Mouse (Mus musculus): ENCODE measurements around the gene Rnf26.

Rnf26 gene

DNA sequence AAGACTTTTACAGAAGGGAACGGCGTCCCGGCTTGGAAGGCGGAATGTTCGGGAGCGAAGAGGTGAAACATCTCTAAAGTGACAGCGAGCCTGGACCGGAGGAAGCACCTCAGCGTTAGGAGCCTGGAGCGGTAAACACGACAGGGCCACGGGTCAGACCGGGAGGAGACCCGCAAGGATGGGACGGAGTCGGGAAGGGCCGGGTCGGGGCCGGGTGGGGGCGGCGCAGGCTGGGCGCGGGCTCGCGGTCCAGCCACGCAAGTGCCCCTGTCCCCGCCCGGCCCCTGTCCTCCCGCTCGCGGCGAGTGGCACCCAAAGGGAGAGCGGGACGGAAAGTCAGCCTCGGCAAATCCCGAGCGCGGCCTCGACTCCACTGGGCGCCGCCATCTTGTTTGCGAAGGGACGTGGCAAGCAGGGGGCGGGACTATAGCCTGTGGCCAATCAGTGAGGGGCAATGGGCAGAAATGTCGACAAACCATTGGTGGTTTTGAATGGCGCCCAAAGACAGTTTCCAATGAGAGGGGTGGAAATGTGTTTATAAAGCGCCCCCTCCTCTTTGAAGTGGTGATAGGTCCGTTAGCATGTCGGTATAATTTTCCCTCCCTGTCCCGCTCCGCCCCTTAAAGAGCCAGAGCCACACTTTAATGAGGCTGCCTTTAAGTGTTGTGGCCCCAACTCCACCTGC, at the start of gene Rnf26, which contains the start of gene Gm49380:
TSS of gene Rnf26 (minus strand) at position 413 of the 685 bp plus-strand sequence.
TSS of gene Gm49380 (minus strand) at position 396 of the 685 bp plus-strand sequence.
- DNase-seq (ENCODE audit: low spot score), result peak; percentile 96

DNA sequence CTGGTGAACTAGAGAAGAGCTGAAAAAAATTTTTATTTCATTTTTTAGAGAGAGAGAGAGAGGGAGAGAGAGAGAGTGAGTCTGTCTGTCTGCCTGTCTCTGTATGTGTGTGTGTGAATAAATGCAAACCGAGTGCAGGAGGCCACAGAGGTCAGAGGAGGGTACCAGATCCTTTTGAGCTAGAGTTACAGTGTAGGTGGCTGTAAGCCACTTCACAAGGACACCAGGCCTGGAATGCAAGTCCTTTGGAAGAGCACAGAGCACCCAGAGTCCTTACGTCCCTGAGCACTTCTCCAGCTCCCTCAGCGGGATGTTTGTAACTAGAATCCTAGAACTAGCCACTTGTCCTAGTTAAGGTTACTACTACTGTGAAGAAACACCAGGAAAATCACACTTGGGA, 46.6 kb upstream of the Rnf26 start:
- DNase-seq (ENCODE audit: low spot score), result no peak

DNA sequence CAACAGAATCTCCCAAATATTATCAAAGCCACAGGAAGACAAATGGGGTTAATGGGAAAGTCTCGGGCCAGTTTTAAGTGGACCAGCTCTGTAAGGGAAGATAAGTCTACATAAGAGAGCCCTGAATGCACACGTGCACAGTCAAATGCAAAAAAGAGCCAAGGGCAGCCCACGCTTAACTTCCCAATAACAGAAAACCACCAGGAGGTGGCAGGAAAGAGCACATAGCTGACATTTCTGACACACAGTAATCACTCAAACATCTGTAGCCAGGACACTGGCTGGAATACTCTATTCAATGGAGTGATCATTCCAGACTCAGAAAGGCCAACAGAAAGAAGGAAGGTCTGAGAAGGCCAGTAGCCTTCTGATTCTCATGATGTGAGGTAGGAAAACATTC, 34.0 kb upstream of the Rnf26 start:
- peak; percentile 40 for DNase-seq (ENCODE audit: low spot score)

DNA sequence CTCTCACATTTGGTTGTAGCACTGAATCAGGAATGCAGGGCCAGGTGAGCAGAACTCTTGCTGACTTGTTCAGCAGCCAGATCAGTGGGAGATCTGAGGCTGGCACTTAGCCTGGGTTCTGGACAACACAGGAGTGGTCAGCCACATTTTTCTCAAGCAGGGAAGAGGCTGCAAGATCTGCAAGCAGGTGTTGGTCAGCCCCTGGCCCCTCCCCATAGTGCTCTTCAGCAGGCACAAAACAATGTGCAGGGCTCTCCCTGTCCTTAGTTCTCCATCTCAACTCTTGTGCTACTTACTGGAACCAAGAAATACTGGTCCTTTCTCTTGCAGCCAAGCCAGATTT, 31.4 kb upstream of the Rnf26 start:
- no peak for DNase-seq (ENCODE audit: low spot score)

DNA sequence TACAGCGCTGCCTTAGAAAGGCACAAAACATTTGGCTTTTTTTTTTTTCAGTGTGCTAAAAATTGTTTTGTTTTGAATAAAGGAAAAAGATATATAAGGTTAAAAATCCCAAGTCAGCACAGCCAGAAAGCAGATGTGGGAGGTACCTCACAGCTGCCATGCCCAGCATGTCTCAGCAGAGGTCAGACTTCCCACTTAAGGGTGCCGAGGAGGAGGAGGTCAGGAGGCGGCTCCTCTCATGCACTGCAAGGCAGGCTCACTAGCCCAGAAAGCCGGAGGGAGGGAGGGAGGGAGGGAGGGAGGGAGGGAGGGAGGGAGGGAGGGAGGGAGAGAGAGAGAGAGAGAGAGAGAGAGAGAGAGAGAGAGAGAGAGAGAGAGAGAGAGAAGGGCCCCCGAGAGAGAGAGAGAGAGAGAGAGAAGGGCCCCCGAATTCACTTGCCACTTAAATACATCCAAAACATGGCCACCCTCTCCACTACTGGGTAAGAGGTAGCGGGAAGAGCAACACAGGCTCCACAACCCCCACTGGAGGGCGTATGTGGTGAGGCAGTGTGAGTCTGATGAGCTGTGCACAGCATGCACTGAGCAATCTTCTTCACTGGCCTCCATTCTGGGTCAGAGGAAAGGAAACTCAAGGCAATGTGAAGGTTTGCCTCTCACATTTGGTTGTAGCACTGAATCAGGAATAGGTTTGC, 30.9 kb upstream of the Rnf26 start:
- DNase-seq (ENCODE audit: low spot score), result peak; percentile 54

DNA sequence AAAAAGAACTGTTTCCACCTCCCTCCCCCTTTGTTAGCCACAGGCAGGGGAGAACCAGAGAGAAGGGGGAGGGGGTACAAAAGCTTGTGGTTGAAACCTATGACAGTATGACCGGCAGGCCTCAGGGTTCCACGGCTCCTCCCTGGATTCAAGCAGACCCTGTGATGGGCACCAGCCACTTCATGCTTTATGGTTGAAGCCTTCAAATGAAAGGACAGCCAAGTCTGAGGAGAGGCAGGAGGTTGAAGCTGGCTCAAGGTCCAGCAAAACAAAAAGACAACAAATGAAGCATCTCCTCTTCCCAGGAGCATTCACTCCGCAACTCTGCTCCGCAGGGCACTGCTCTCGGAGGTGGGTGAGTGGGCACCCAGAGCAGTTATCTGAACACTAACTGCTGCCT, 30.1 kb upstream of the Rnf26 start:
- DNase-seq (ENCODE audit: low spot score), result no peak

DNA sequence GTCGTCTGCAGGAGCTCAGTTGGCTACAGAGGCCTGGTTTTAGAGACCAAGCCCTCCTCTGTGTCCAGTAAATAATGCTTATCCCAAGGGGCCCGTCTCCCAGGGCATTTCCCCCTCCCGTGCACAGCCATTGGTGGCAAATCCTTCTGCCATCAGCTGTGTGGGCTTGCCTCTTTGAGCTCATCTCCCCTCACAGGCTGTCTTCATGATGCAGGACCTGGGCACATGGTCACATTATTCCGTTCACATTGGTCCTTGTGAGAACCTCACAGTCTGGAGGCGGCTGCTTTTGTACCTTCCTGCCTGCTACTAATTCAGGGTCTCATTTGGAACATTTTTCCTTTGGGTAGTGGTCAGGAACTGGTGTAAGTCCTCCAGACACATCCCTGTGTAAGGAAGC, 28.6 kb upstream of the Rnf26 start:
- DNase-seq (ENCODE audit: low spot score), result no peak

DNA sequence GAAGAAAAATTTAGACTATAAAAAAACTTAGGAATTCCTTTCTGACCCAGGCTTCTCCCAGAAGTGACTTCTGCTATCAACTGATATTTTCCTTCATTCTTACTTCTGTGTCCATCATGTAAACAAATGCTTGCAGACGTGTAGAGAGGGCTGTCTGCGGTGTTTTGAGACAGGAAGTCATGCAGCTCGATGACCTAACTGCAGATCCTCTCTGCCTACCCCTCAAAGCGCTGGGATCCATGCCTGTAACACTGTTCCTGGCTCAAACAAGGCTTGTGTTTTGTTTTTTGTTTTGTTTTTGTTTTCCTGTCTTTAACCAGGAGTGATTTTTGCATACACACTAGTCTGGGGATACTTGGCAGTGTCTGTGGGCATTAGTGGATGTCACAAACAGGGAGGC, 24.5 kb upstream of the Rnf26 start:
- no peak for DNase-seq (ENCODE audit: low spot score)

DNA sequence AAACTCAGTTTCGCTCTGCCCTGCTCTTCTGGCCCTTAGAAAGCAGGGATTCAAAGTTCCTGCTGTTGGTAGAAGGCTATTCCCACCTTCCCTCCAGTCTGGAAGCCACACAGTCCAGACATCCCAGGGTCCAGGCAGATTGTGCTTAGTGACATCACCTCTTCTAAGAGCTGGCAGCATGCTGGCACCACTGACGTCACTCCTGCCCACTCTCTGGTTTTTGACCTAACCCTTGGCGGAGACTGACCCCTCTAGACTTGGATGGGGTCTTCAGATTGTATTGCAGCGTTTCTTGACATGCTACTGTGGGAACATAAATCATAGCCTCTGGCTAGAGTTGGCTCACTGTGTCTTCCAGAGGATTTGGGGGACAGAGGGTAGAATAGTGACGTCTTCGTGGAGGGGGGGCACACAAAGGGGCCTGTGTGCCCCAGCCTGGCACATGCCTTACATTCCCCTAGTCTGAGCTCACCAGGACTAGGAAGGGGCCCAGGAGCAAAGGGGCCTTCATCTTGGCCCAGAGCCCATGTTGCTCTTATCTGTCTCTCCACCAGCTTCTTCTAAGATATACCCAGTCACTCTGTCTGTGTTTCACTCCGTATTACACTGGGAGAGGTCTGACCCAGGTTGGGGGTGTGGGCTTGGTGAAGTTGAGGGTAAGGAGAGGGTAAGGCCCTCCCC, 22.6 kb upstream of the Rnf26 start:
- DNase-seq (ENCODE audit: low spot score), result peak; percentile 36

DNA sequence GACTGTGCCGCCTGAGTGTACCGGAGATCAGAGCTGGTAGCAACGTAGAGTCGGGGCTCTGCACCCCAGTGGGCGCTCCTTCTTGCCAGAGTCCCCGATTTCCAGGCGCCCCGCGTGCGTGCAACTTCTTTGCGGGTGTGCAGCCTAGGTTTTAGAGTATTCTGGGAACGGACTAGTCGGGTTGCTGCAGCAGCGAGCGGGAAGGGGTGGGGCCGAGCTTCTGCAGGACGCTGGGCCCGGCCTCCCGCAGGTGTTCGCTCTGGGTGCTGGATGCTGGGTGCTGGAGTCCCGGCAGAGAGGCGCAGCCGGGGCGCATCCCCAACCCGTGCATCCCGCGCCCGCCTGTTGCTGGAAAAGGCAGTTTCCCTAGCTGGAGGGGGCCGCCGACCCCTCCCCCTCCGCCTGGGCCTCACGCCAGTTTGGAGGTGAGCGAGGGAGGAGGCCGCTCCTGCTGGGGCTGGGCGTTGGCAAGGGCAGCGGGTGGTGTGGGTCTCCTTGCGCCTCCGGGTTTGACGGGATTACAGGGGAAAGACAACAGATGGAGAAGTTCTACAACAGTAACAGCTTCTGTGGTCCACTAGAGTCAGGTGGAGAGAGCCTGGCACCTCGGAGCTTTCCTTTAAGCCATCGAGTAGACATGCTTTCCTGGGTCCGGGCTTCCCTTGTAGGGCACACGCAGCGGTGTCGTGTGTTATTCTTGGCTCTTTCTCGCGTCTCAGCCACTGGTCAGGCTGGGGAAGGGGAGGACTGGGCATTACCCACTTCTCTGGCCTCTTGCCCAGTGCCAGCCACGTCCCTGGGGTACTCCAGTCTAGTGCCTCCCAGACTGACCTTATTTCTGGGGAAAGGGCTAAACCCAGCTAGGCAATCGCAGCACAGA, 21.8 kb upstream of the Rnf26 start:
- peak; percentile 86 for DNase-seq (ENCODE audit: low spot score)

DNA sequence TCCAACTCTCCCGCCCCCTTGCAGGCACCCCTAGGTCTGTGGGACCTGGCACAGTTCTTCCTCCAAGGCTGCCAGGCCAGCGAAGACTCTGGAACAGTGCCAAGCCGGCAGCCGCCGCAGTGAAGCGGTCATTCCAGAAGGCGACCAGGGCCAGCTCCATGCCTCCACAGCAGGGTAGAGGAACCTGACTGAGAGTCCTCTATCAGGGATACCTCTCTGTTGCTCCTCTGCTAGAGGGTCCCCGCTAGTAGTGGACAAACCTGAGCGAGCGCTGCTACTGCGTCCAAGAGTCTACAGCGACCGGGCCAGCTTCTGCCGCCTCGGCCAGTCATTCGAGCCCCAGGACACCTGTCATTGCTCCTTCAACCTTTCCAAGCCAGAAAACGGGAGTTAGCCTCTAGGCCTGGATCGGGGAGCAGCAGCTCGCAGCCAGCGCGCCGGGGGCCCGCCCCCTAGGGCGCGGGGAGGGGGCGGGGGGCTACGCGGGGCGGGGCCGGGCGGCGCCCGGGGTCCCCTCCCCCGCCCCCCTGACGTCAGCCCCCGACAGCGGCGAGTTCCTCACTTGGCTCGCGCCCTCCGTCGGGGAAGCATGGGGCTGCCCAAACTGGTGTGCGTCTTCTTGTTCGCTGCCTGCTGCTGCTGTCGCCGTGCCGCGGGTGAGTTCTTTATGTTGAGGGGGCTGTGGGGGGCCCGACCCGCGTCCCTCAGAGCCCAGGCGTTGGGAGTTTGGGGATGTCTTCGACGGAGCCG, 21.0 kb upstream of the Rnf26 start, which contains the start of gene Mcam:
TSS of gene Mcam (plus strand) at position 369 of the 750 bp plus-strand sequence.
- DNase-seq (ENCODE audit: low spot score), result peak; percentile 81

DNA sequence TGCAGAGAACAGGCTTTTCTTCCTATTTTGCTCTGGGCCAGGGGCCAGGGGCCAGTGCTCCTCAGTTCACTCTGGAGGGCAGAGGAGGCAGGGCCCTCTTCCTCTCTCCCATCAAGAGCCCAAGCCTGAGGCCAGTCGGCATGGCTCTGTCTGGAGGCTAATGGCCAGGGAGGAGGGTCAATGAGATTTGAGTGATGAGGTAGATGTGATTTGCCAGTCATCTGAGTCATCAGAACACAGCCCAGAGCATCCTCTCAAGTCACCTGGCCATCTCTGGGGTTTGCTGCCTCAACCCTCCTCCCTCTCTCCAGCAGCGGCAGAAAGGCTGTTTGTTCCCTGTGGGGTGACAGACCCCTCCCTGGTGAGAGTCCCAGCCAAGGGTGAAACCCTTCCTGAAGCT, 20.0 kb upstream of the Rnf26 start:
- peak; percentile 63 for DNase-seq (ENCODE audit: low spot score)

DNA sequence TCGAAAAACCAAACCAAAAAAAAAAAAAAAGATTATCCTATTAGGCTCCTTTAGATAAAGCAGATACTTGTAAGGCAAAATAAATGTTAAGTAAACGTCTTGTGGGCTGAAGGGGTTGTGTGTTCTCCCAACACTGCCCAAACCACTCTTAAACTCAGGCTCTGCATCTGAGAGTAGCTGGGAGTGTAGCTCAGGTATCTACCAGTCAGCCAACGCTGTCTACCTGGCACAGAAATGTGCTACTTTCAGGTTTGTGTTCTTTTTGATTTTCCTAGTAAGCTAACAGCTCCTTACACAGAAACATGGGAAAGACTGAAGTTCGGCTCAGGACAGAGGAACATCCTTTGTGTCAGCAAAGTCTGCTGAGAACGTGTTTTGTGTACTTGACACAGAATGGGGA, 18.9 kb upstream of the Rnf26 start:
- no peak for DNase-seq (ENCODE audit: low spot score)

DNA sequence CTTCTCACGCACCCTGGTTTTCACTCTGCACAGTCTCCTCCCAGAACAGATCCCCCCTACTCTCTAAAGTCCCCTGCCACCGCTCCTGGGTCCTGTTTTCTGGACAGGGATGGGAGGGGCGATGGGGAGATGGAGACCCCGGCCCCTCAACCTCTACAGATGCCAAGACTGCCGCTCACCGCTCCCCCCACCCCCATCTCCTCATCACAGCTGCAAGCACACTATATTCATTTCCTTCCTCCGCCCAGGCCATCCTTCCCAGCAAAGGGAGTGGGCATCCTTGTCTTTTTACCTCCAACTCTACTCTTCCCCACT, 17.9 kb upstream of the Rnf26 start:
- no peak for DNase-seq (ENCODE audit: low spot score)

DNA sequence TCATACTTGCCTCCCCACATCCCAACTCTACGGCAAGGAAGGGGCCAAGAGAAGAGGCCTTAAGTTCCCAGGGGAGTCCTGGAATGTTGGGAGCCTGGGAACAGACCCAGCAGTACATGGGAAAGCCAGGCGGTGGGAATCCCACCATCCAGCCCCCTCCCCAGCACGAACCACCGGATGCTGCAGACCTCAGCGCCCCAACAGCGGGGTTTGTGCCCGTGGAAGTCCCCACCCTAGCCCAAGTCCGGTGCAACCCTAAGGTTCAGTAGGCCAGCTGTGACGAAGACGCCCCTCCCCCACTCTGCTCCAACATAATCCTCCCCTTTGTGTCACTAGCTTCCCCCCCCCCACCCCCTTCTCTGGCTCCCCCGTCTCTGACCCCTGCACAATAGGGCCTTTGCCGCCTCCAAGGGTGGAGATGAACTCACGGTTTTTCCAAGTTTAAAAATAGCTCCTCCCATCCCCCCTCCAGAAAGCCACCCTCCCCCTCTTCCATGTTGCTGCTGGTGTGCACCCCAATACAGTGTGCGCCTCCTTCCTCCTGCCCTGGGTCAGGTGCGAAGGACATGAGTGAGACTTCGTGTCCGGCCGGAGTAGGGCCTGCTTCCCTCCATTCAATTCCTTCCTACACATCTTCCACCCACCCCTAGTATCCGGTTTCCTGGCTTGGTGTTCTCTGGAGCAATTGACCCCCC, 17.4 kb upstream of the Rnf26 start:
- no peak for DNase-seq (ENCODE audit: low spot score)

DNA sequence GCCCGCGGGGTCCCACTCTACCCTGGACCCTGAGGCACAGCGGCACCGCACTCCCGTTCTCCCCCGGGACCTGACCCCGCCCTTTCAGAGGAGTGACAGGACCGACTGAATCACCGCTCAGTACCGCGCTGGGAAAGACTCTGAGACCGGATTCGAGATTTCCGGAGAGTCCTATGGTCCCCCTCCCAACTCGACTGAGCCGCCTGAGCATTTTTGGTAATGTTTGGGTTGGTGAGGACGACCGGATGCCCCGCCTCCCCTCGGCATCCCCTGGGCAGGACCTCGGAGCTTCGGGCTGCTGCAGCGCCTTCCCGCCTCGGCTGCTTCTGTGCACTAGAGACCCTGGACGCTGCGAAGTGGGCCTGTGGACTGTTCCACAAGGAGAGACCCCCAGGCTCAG, 16.7 kb upstream of the Rnf26 start:
- peak; percentile 32 for DNase-seq (ENCODE audit: low spot score)

DNA sequence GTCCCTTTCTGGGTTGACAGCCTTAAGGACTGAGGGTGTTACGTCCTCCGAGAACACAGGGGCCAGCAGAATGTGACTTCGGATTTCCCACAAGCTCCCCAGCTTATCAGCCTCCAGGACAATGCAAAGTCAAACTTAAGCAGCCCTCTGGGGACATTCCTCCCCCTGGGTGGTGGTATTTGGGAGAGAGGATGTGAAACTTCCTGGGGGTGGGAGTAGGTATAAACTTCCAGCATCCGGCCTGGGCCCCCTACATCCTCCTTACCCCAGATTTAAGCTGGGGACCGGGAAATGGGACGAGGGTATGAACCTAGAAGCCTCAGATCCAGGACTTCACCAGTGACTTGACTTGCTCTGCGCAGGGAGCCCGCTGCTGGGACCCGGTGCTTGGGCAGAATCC, 16.3 kb upstream of the Rnf26 start:
- no peak for DNase-seq (ENCODE audit: low spot score)

DNA sequence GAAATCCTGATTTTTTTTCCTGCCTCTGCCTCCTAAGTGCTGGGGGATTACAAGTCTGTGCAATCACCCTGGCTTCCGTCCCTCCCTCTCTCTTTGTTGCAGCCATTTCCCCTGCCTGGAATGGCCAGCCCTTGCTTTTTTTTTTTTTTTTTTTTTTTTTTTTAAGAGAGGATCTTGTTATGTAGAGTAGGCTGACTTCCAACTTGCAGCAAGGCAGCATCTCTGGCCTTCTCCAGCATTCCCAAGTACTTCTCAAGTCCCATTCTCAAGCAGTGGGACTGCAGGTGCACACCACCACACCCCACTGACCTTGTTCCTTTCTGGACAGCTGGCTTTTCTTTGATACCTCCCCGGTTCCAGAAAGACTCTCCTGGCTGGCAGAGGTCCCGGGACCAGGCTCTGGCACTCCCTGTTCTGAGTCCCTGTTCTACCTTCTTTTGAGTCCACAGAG, 14.1 kb upstream of the Rnf26 start:
- DNase-seq (ENCODE audit: low spot score), result no peak

DNA sequence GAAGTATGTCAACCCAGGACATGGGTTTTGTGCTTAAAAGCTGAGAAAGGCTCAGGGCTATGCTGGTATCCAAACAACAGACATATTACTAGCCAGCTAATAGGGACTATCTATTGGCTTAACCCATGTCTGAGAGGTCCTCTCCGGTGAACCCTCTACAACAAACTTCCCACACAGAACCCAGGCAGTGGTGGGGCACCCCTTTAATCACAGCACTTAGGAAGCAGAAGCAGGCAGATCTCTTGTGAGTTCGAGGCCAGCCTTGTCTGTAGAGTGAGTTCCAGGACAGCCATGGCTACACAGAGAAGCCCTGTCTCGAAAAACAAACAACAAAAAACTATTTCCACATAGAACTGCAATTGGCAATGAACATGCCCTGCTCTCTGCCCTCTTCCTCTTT, 13.4 kb upstream of the Rnf26 start:
- no peak for DNase-seq (ENCODE audit: low spot score)

DNA sequence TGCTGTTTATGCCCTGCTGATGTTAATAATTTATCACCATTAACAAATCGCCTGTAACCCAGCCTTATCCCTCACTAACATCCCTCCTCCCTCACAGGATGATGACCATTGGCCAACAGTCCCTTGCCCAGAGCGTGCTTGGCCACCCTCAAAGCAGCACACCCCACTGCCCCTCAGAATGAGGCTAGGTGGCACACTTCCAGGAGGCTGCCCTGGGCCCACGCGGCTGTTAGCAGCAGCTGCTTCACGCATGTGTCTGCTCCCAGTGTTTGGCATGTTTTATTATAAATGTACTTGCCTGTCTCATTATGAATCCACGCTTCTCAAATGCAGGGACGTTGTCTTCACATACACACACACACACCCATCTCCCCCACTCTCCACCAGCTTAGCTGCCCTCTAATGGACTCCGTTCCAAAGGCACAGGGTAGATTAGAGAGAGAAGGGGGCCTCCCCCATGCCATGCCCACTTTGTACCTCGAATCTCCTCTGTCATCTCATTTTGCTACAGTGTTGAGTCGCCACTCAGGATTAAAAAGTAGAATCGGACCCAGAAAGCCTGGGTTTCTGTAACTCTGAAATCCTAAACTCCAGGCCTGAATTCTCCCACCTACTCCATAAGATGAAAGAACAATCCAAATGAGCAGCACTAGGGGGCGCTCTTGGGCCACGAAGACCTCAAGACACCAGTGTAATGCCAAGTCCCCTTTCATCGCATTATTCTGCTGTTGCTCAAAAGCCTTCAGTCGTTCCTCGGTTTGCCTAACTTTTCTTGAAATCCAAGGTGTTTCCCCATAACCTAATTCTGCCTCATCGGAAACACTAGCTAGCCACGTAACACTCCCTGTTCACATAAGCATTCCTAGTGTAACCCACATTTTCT, 12.5 kb upstream of the Rnf26 start:
- peak; percentile 89 for DNase-seq (ENCODE audit: low spot score)

Measured in MN1 (cell line).